Mouse (Mus musculus): Measurements from ENCODE around the gene Eif3l.

Eif3l gene

DNA sequence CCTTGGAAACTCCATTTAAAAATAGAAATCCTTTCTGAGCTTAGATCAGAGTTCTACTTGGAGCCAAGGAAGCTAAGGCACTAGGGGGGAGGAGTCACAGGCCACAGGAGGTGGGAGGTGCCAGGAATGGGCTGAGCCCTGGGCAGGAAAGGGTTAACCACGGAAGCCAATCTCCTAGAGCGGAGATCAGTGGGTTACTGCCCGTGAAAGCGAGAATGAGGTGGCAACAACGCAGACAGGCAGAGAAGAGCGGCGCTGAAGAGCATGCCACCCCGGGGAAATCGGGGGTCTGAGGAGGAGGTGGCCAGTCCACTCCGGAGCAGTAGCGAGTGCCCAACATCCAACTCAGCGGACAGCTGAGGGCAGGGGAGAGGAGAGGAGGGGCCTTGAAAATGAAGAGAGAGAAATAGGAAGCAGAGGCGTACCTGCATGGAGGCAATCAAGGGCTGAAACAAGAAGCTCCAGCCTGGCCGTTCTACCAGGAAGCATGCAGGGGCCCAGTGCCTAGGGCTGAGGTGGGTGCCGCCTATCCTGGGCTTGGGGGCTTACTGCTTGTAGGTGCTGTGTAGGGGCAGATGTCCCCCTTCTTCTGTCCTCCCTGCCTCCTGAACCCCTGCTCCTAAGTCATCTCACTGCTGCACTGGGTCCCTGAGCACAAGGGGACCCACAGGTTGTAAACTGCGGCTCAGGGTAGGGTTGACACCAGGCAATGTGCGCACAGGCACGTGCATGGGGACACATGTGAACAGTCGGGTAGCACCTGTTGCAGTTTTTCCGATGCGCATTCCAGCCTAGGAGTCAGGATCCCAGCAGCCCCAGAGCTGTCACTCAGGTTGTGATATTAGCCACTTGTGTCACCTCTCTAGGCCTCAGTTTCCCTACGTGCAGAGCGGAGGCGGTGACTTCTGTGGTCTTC, 34.2 kb upstream of the Eif3l start:
- no peaks in the 10 kb centered on the region for H3K27me3 ChIP-seq (ENCODE audit: control insufficient read depth, insufficient read depth, low read length, poor library complexity, severe bottlenecking)
- no peak for DNase-seq (ENCODE audit: low read depth, low spot score)
- no peaks in the 10 kb centered on the region for H3K36me3 ChIP-seq (ENCODE audit: control insufficient read depth, insufficient read depth, low read length, poor library complexity, severe bottlenecking)

DNA sequence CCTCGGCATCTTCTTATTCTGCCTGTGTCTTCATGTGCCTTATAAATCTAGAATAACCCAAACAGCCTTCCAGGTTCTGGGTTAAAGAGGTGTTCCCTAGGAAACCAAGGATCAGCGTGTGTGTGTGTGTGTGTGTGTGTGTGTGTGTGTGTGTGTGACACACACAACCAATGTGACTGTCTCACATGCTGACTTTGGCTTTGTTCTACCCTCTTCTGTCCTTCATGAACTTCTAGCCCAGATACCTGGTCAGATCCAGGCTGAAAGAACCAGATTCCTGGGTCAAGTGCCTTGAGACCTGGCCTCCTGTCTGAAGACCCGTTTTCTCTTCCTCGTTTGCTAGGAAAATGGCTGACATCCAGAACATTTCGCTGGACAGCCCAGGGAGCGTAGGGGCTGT, 33.4 kb upstream of the Eif3l start, which contains the start of gene Galr3:
Gene Galr3, plus strand, starts transcription at position 301 of the 400 bp plus-strand sequence.
- Histone ChIP-seq H3K36me3 (ENCODE audit: control insufficient read depth, insufficient read depth, low read length, poor library complexity, severe bottlenecking) (no peaks in the 10 kb centered on the region), H3K27me3 (ENCODE audit: control insufficient read depth, insufficient read depth, low read length, poor library complexity, severe bottlenecking) (no peaks in the 10 kb centered on the region)
- DNase-seq (ENCODE audit: low read depth, low spot score) = no peak

GRCm38 (mm10) chr15:79042721-79043491, 32.1 kb upstream of the Eif3l start:
- no peaks in the 10 kb centered on the region for H3K36me3 ChIP-seq (ENCODE audit: control insufficient read depth, insufficient read depth, low read length, poor library complexity, severe bottlenecking)
- no peaks in the 10 kb centered on the region for H3K27me3 ChIP-seq (ENCODE audit: control insufficient read depth, insufficient read depth, low read length, poor library complexity, severe bottlenecking)
- no peak for DNase-seq (ENCODE audit: low read depth, low spot score)

DNA sequence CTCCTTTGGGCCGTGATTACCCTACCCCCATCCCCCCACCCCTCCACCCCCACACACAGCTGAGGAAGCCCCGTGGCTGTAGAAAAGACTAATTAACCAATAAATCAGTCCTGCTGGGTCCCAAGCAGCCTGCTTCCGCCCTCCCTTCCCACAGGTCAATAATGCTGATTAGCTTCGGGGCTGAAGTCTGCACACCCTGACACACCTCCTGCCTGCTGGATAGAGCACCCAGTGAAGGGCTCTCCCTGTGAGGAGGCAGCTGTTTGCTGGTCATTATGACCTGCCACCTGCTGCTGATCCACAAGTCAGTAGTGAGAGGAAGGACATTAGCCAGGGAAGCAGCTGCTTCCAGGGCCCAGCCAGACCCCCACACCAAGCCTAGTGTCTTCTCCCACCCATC, 30.1 kb upstream of the Eif3l start:
- Histone ChIP-seq H3K27me3 (ENCODE audit: control insufficient read depth, insufficient read depth, low read length, poor library complexity, severe bottlenecking) (no peaks in the 10 kb centered on the region), H3K36me3 (ENCODE audit: control insufficient read depth, insufficient read depth, low read length, poor library complexity, severe bottlenecking) (no peaks in the 10 kb centered on the region)
- no peak for DNase-seq (ENCODE audit: low read depth, low spot score)

DNA sequence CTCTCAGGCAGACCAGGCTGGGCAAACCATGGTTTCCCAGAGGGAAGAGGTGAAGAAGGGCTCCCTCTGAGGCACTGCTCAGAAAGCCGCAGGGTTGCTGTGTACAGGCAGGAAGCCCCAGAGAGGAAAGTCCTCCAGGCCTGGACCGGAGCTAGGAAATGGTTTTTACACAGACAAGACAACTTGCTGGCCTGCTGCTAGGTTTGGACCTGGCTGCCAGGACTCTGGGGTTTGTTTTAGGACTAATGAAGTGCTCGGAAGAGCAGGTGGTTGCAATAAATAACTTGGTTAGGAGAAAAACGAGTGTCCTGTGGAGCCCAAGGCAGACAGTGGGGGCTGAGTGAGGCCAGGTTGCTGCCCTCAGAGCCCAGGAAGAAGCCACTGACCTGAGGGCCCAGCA, 26.8 kb upstream of the Eif3l start:
- DNase-seq (ENCODE audit: low read depth, low spot score) = no peak
- H3K27me3 ChIP-seq (ENCODE audit: control insufficient read depth, insufficient read depth, low read length, poor library complexity, severe bottlenecking) = no peaks in the 10 kb centered on the region
- H3K36me3 ChIP-seq (ENCODE audit: control insufficient read depth, insufficient read depth, low read length, poor library complexity, severe bottlenecking) = no peaks in the 10 kb centered on the region

- Histone ChIP-seq H3K36me3 (ENCODE audit: control insufficient read depth, insufficient read depth, low read length, poor library complexity, severe bottlenecking) (peaks cover 3% of the 10 kb centered on the region; the same call in 1 of the 2 replicates), H3K27me3 (ENCODE audit: control insufficient read depth, insufficient read depth, low read length, poor library complexity, severe bottlenecking) (no peaks in the 10 kb centered on the region)
- no peak for DNase-seq (ENCODE audit: low read depth, low spot score)
Observed at GRCm38 (mm10) chr15:79050160-79050845, 24.7 kb upstream of the Eif3l start.

- Histone ChIP-seq H3K36me3 (ENCODE audit: control insufficient read depth, insufficient read depth, low read length, poor library complexity, severe bottlenecking) (peaks cover 8% of the 10 kb centered on the region), H3K27me3 (ENCODE audit: control insufficient read depth, insufficient read depth, low read length, poor library complexity, severe bottlenecking) (no peaks in the 10 kb centered on the region)
- no peak for DNase-seq (ENCODE audit: low read depth, low spot score)
Observed at GRCm38 (mm10) chr15:79050964-79051363, 24.0 kb upstream of the Eif3l start.

DNA sequence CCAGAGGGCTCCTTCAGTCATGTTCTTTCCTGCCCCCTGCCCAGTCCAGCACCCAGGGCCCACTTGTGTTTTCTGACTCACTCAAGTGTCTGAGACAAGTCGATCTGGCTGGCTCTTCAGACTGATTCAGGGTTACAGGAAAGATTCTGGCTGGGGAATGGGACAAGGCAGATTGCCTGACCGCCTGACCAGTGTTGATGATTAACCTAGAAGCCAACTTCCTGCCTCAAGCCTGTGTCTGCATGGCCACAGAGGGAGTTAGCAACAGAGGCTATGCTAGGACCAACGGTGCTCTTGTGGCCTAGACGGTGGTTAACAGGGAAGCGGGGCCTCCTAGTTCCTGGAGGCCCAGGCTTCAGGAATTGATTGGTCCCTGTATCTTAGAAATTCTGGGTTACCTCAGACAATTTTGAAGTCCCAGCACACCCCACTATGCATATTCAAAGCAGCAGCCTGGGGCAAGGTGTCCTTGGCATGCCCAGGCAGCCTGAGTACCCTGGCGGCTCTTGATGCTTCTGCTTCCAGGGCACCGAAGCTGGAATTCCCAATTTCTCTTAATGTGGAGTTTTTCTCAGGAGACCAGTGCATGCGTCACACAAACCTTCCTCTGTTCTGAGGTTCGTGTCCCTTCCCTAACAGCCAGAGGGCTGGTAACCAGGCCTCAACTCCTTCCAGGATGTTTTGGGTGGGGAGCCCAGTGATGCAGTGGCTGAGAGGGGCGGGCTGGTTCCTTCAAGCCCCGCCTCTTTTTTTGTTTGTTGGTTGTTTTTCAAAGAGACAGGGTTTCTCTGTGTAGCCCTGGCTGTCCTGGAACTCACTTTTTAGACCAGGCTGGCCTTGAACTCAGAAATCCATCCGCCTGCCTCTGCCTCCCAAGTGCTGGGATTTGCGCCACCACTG, 23.3 kb upstream of the Eif3l start:
- Histone ChIP-seq H3K36me3 (ENCODE audit: control insufficient read depth, insufficient read depth, low read length, poor library complexity, severe bottlenecking) (peaks cover 12% of the 10 kb centered on the region), H3K27me3 (ENCODE audit: control insufficient read depth, insufficient read depth, low read length, poor library complexity, severe bottlenecking) (no peaks in the 10 kb centered on the region)
- DNase-seq (ENCODE audit: low read depth, low spot score) = no peak

DNA sequence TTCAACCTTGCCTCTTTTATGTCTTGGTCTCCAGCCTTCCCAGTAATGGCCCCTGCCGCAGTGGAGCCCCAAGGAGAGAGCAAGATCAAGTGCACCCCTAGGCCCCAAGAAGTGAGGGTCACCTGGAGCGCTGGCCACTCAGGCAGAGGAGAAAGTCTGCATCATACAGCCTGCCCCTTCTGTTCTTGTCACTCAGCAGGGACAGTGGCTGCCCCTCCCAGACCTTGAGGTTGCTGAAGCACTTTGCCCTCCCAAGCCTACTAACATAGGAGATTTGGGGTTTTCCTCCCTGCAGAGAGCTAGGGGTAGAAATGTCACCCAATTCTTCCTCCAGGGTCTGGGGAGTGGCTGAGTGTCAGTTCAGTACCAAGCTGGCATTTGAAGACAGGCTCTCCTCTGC, 22.6 kb upstream of the Eif3l start:
- Histone ChIP-seq H3K27me3 (ENCODE audit: control insufficient read depth, insufficient read depth, low read length, poor library complexity, severe bottlenecking) (no peaks in the 10 kb centered on the region), H3K36me3 (ENCODE audit: control insufficient read depth, insufficient read depth, low read length, poor library complexity, severe bottlenecking) (peaks cover 12% of the 10 kb centered on the region)
- no peak for DNase-seq (ENCODE audit: low read depth, low spot score)

GRCm38 (mm10) chr15:79056601-79057000, 18.4 kb upstream of the Eif3l start:
- DNase-seq (ENCODE audit: low read depth, low spot score) = no peak
- no peaks in the 10 kb centered on the region for H3K27me3 ChIP-seq (ENCODE audit: control insufficient read depth, insufficient read depth, low read length, poor library complexity, severe bottlenecking)
- peaks cover 12% of the 10 kb centered on the region for H3K36me3 ChIP-seq (ENCODE audit: control insufficient read depth, insufficient read depth, low read length, poor library complexity, severe bottlenecking)

GRCm38 (mm10) chr15:79057850-79058249, 17.1 kb upstream of the Eif3l start:
- Histone ChIP-seq H3K36me3 (ENCODE audit: control insufficient read depth, insufficient read depth, low read length, poor library complexity, severe bottlenecking) (peaks cover 12% of the 10 kb centered on the region), H3K27me3 (ENCODE audit: control insufficient read depth, insufficient read depth, low read length, poor library complexity, severe bottlenecking) (no peaks in the 10 kb centered on the region)
- DNase-seq (ENCODE audit: low read depth, low spot score) = no peak

- H3K27me3 ChIP-seq (ENCODE audit: control insufficient read depth, insufficient read depth, low read length, poor library complexity, severe bottlenecking) = no peaks in the 10 kb centered on the region
- no peak for DNase-seq (ENCODE audit: low read depth, low spot score)
Observed at GRCm38 (mm10) chr15:79060887-79061565, 14.0 kb upstream of the Eif3l start.

GRCm38 (mm10) chr15:79062376-79063159, 12.4 kb upstream of the Eif3l start, which contains the start of gene Ankrd54:
Gene Ankrd54, minus strand, starts transcription at chr15:79062893.
- peak; percentile 100 for DNase-seq (ENCODE audit: low read depth, low spot score)
- Histone ChIP-seq H3K36me3 (ENCODE audit: control insufficient read depth, insufficient read depth, low read length, poor library complexity, severe bottlenecking) (no peaks in the 10 kb centered on the region), H3K27me3 (ENCODE audit: control insufficient read depth, insufficient read depth, low read length, poor library complexity, severe bottlenecking) (no peaks in the 10 kb centered on the region)

More at GRCm38 (mm10) chr15:79060887-79061565, 14.0 kb upstream of the Eif3l start:
- peaks cover 3% of the 10 kb centered on the region for H3K36me3 ChIP-seq (ENCODE audit: control insufficient read depth, insufficient read depth, low read length, poor library complexity, severe bottlenecking)

Measured in splenic B cell, adult 2 months (primary cell).